Mouse (Mus musculus) heart, embryonic 15.5 days (tissue): ENCODE results near the gene Hbq1a. TPM values are rescaled to one million over a fixed set of nuclear protein-coding genes. Genes with fewer than 3 reads are reported as not detected.

Source experiments
- ATAC-seq: fragments of 200-750 bp; cut with Nextera tagmentation; replicated peaks from 2 replicates; pipeline ENCODE4 v1.8.0; 2017; ENCODE audit warnings: low read depth, moderate TSS enrichment; ENCODE audit not compliant: insufficient number of reproducible peaks, insufficient read depth, low FRiP score
- H3K27ac ChIP-seq: fragments of 300-500 bp; sonication (generic); 2 replicates; pipeline ENCODE4 v1.5.1; 2015; ENCODE audit warnings: mild to moderate bottlenecking, inconsistent platforms
- H3K27me3 ChIP-seq: fragments of 300-500 bp; sonication (generic); 2 replicates; pipeline ENCODE4 v1.6.1; 2015; ENCODE audit warnings: inconsistent platforms
- H3K36me3 ChIP-seq: fragments of 300-500 bp; sonication (generic); 2 replicates; pipeline ENCODE4 v1.6.1; 2015; ENCODE audit warnings: mild to moderate bottlenecking, inconsistent platforms
- H3K4me1 ChIP-seq: fragments of 300-500 bp; sonication (generic); replicated peaks from 2 replicates; pipeline ENCODE4 v1.6.1; 2015; ENCODE audit warnings: inconsistent platforms
- H3K4me2 ChIP-seq: fragments of 300-500 bp; sonication (generic); 2 replicates; pipeline ENCODE4 v1.6.1; 2015; ENCODE audit warnings: inconsistent platforms, mild to moderate bottlenecking, moderate library complexity
- H3K4me3 ChIP-seq: fragments of 300-500 bp; sonication (generic); 2 replicates; pipeline ENCODE4 v1.5.1; 2015; ENCODE audit warnings: mild to moderate bottlenecking, inconsistent platforms
- H3K9ac ChIP-seq: fragments of 300-500 bp; sonication (generic); 2 replicates; pipeline ENCODE4 v1.6.1; 2015; ENCODE audit warnings: mild to moderate bottlenecking, inconsistent platforms
- H3K9me3 ChIP-seq: fragments of 300-500 bp; sonication (generic); replicated peaks from 2 replicates; pipeline ENCODE4 v1.6.1; 2016; ENCODE audit warnings: inconsistent platforms
- WGBS: fragments of 180-500 bp; shearing (Covaris S2); methylation state at CpG from one replicate; pipeline ENCODE4 v1.1.7; 2015; ENCODE audit warnings: mixed read lengths; 5-methylcytosine and 5-hydroxymethylcytosine counted together
- polyA plus RNA-seq: library from polyadenylated mRNA; unstranded; fragments of >200 nt; fragmentation: Nextera tagmentation; extraction: Ambion mirVana; gene quantifications from 2 replicates; pipeline ENCODE4 v1.2.1, GENCODE M21; 2015

Hbq1a gene
- polyA plus RNA-seq, 1 experiment from 2014 or later = 3.2 TPM

DNA sequence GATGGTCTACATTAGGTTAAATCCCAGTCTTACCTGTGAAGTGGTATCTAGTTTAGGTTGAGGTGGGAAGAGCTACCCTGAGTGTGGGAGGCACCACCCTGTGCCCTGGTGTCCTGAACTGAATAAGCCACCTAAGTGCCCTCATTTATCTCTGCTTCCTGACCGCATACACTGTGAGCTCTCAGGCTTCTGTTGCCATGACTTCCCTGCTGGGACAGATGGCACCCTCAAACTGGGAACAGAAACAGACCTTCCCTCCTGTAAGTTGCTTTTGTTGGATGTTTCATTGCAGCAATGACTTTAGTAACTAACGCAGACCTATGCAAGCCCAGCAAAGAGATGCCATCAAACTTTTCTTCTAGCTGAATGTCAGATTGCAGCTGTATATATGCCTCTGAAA is 33.4 kb downstream of the Hbq1a start:
- no peak overlapping the region for H3K9ac ChIP-seq
- peaks cover 9% of the 10 kb centered on the region for H3K4me1 ChIP-seq
- no peaks in the 10 kb centered on the region for H3K36me3 ChIP-seq
- no peaks in the 10 kb centered on the region for H3K27me3 ChIP-seq
- no peak overlapping the region for H3K27ac ChIP-seq
- no peak overlapping the region for H3K4me3 ChIP-seq
- H3K4me2 ChIP-seq = no peak overlapping the region
- H3K9me3 ChIP-seq = no peaks in the 10 kb centered on the region
- 68% methylated on average over 2 of the region's 2 CpGs for WGBS
- ATAC-seq = no peak

- no peak for ATAC-seq
- Histone ChIP-seq H3K9ac (no peak overlapping the region), H3K9me3 (no peaks in the 10 kb centered on the region), H3K4me3 (no peak overlapping the region), H3K36me3 (no peaks in the 10 kb centered on the region), H3K27ac (no peak overlapping the region), H3K4me1 (peaks cover 19% of the 10 kb centered on the region), H3K4me2 (no peak overlapping the region), H3K27me3 (no peaks in the 10 kb centered on the region)
- WGBS = 80% methylated on average over 6 of the region's 6 CpGs
Measured at GRCm38 (mm10) chr11:32336435-32336907, 36.6 kb downstream of the Hbq1a start.

DNA sequence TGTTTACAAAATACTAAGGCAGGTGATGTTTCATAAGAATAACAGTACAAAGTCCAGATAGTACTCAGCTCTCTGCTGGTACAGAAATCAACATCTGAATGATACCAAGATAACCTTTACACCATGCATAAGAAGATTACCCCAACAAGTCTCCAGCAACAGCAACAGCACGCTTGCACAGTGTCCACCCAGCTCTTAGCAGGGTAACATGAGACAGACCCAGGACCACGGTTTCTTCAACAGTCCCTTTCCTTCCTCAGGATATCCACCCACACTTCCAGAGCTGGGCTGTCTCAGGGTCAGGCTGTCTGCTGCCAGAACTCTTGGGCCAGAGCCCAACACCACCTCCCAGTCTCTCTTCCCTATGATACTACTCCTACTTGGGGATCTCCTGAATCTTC is 39.3 kb downstream of the Hbq1a start:
- Histone ChIP-seq H3K27ac (0 out of 2 replicates have a peak overlapping the region, but pooled peaks have one; percentile 7), H3K27me3 (no peaks in the 10 kb centered on the region), H3K4me3 (no peak overlapping the region), H3K4me1 (peaks cover 16% of the 10 kb centered on the region), H3K4me2 (no peak overlapping the region), H3K36me3 (no peaks in the 10 kb centered on the region), H3K9me3 (no peaks in the 10 kb centered on the region), H3K9ac (no peak overlapping the region)
- peak; percentile 71 for ATAC-seq
- 44% methylated on average over 2 of the region's 2 CpGs for WGBS

- peaks cover 16% of the 10 kb centered on the region for H3K4me1 ChIP-seq
- H3K36me3 ChIP-seq = no peaks in the 10 kb centered on the region
- no peak overlapping the region for H3K4me2 ChIP-seq
- no peak overlapping the region for H3K4me3 ChIP-seq
- no peaks in the 10 kb centered on the region for H3K27me3 ChIP-seq
- WGBS = 28% methylated on average over 17 of the region's 17 CpGs
- H3K9me3 ChIP-seq = no peaks in the 10 kb centered on the region
- peak overlapping the region; percentile 53 for H3K27ac ChIP-seq
- ATAC-seq = peak; percentile 32; the same call in 1 of the 2 replicates
- no peak overlapping the region for H3K9ac ChIP-seq
Measured at GRCm38 (mm10) chr11:32340476-32341473, 40.9 kb downstream of the Hbq1a start.

DNA sequence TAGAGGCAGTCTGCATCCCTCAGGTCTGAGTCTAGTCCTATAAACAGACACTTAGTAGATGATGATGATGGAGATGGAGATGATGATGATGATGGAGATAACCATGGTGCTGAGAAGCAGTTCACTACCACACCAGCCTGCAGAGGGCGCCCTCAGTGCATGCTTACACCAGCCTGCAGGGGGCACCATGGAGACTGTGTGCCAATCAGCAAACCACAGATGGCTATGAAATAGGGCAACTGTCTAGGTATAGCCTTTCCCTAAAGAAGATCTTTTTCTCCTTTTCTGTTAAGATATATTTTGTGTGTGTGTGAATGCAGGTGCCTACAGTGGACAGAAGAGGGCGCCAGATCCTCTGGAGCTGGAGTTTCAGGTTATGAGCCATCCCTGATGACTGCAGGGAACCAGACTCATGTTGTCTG is 42.9 kb downstream of the Hbq1a start:
- Histone ChIP-seq H3K4me1 (peaks cover 26% of the 10 kb centered on the region), H3K36me3 (no peaks in the 10 kb centered on the region), H3K27ac (no peak overlapping the region), H3K9me3 (no peaks in the 10 kb centered on the region), H3K4me3 (no peak overlapping the region), H3K27me3 (0 out of 2 replicates have a peak, but pooled peaks cover 9% of the 10 kb centered on the region), H3K4me2 (no peak overlapping the region), H3K9ac (no peak overlapping the region)
- no peak for ATAC-seq
- WGBS = 17% methylated on average over 2 of the region's 2 CpGs

DNA sequence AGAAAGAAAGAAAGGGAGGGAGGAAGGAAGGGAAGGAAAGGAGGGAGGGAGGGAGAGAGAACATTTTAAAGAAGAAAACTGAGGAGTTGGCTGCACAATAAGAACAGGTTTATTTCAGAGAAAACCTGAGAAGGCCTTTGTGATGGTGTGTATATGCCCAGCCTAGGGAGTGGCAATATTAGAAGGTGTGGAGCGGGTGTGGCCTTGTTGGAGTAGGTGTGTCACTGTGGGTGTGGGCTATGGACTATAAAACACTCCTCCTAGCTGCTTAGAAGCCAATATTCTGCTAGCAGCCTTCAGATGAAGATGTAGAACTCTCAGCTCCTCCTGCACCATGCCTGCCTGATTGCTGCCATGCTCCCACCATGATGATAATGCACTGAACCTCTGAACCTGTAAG is 43.5 kb downstream of the Hbq1a start:
- H3K9ac ChIP-seq = no peak overlapping the region
- ATAC-seq = no peak
- H3K4me3 ChIP-seq = no peak overlapping the region
- WGBS = 87% methylated on average over 1 of the region's 1 CpGs
- H3K9me3 ChIP-seq = no peaks in the 10 kb centered on the region
- no peak overlapping the region for H3K4me2 ChIP-seq
- peaks cover 31% of the 10 kb centered on the region for H3K4me1 ChIP-seq
- H3K36me3 ChIP-seq = no peaks in the 10 kb centered on the region
- 0 out of 2 replicates have a peak, but pooled peaks cover 9% of the 10 kb centered on the region for H3K27me3 ChIP-seq
- no peak overlapping the region for H3K27ac ChIP-seq

DNA sequence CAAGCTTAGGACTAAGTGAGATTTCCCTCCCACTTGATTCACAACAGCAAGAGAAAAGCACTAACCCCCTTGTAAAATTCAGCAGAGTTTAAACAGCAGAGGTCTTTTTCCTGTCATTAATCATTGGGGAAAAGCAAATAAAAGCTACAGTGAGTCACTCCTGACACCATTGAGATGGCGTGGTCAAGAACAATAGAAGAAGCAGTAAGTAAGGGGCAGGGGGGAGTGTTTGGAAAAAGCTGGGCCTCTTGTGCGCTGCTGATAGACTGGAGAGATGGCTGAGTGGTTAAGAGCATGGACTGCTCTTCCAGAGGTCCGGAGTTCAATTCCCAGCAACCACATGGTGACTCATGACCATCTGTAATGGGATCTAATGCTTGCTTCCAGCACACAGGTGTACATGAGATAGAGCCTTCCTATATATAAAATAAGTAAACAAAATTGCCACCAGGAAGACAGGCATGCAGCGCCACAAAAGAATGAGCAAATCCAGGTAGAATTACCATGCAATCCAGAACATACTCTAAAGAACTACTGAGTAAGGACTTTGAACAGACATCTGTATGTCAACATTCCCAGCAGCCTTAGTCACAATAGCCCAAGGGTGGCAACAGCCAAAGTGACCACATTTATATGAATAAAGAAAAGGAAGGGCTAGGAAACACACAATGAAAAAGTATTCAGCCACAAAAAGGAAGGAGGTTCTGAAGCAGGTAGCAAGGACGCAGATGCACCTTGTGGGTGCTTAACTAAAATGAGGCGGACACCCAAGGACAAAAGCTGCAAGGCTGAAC is 45.8 kb downstream of the Hbq1a start:
- Histone ChIP-seq H3K4me3 (no peak overlapping the region), H3K9ac (no peak overlapping the region), H3K27me3 (0 out of 2 replicates have a peak, but pooled peaks cover 9% of the 10 kb centered on the region), H3K4me1 (peaks cover 30% of the 10 kb centered on the region), H3K4me2 (no peak overlapping the region), H3K9me3 (no peaks in the 10 kb centered on the region), H3K27ac (peak overlapping the region; percentile 25; the same call in 1 of the 2 replicates), H3K36me3 (no peaks in the 10 kb centered on the region)
- 72% methylated on average over 6 of the region's 6 CpGs for WGBS
- no peak for ATAC-seq

- H3K4me3 ChIP-seq = peak overlapping the region; percentile 84
- H3K4me1 ChIP-seq = peaks cover 27% of the 10 kb centered on the region
- peak; percentile 8; the same call in 1 of the 2 replicates for ATAC-seq
- peak overlapping the region; percentile 88 for H3K9ac ChIP-seq
- H3K4me2 ChIP-seq = peak overlapping the region; percentile 92
- WGBS = 6% methylated on average over 10 of the region's 10 CpGs
- no peaks in the 10 kb centered on the region for H3K9me3 ChIP-seq
- H3K27ac ChIP-seq = peak overlapping the region; percentile 68; the same call in 1 of the 2 replicates
- 0 out of 2 replicates have a peak, but pooled peaks cover 9% of the 10 kb centered on the region for H3K27me3 ChIP-seq
- H3K36me3 ChIP-seq = peaks cover 4% of the 10 kb centered on the region; the same call in 1 of the 2 replicates
Measured at GRCm38 (mm10) chr11:32347264-32347606, 47.4 kb downstream of the Hbq1a start.

DNA sequence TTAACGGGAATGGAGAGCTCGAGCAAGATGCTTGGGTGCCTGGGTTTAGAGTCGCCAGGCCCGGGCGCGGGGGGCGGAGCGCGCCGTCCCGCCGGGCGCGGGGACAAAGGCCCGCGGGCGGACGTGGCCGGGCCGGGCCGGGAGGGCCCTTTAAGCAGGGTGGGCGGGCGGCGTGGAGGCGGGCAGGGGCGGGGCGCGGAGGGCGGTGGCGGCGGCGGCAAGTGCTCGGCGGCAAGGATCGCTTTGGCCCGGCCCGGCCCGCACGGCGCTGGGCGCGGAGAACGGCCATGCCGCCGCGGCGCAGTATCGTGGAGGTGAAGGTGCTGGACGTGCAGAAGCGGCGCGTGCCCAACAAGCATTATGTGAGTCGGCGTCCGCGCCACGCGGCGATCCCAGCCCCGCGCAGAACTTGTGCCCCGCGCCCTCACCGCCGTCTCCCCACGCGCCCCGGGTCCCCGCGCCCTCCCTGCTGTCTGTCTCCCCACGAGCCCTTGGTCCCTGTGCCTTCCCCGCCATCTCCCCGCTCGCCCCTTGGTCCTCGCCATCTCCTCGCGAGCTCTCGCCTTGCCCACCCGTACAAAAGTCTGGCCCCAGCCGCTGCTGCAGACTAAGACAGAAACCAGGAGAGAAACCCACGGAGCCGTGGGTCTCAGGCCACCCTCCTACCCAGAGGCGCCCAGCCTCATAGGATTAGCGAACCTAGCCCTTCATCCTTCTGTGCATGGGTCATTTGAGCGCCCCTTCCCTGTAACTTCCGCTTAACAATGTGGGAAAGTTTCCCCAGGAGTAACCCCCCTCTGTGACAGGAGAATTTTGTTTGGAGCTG is 48.0 kb downstream of the Hbq1a start, which contains the start of gene Sh3pxd2b:
TSS of gene Sh3pxd2b (plus strand) at position 214 of the 826 bp plus-strand sequence.
- Histone ChIP-seq H3K27me3 (0 out of 2 replicates have a peak, but pooled peaks cover 9% of the 10 kb centered on the region), H3K9me3 (no peaks in the 10 kb centered on the region), H3K27ac (peak within 1 kb of the TSS; percentile 68), H3K36me3 (peaks cover 4% of the 10 kb centered on the region; the same call in 1 of the 2 replicates), H3K4me3 (peak within 1 kb of the TSS; percentile 84), H3K4me2 (peak within 1 kb of the TSS; percentile 92), H3K9ac (peak within 1 kb of the TSS; percentile 88), H3K4me1 (peaks cover 33% of the 10 kb centered on the region)
- peak; percentile 78 for ATAC-seq
- under 1% methylated on average over 79 of the region's 86 CpGs for WGBS
